Mouse (Mus musculus) midbrain, postnatal 0 days (tissue): ENCODE measurements around the gene Lix1l. TPM values are rescaled to one million over a fixed set of nuclear protein-coding genes. Genes with fewer than 3 reads are reported as not detected.

Experiments used
- ATAC-seq: fragments of 200-750 bp; cut with Nextera tagmentation; 2 replicates; pipeline ENCODE4 v1.8.0; 2017; ENCODE audit warnings: moderate number of reproducible peaks, mild to moderate bottlenecking, moderate TSS enrichment, moderate library complexity; ENCODE audit not compliant: low FRiP score
- DNase-seq: peaks from one replicate; pipeline ENCODE4 v3.0.0-alpha.2; 2015; ENCODE audit warnings: low spot score
- H3K27ac ChIP-seq: fragments of 300-500 bp; sonication (generic); 2 replicates; pipeline ENCODE4 v1.5.1; 2014; ENCODE audit warnings: low read depth, mild to moderate bottlenecking, low read length, mixed read lengths
- H3K27me3 ChIP-seq: fragments of 300-500 bp; sonication (generic); 2 replicates; pipeline ENCODE4 v1.6.1; 2014; ENCODE audit warnings: low read length, control low read depth, mixed read lengths; ENCODE audit not compliant: insufficient read depth
- H3K36me3 ChIP-seq: fragments of 300-500 bp; sonication (generic); 2 replicates; pipeline ENCODE4 v1.6.1; 2014; ENCODE audit warnings: low read length, control low read depth, mixed read lengths; ENCODE audit not compliant: insufficient read depth
- H3K4me1 ChIP-seq: fragments of 300-500 bp; sonication (generic); 2 replicates; pipeline ENCODE4 v1.6.1; 2014; ENCODE audit warnings: mild to moderate bottlenecking, control low read depth, antibody characterized with exemption, low read length, mixed read lengths; ENCODE audit not compliant: insufficient read depth
- H3K4me2 ChIP-seq: fragments of 300-500 bp; sonication (generic); 2 replicates; pipeline ENCODE4 v1.6.1; 2014; ENCODE audit warnings: low read depth, mild to moderate bottlenecking, low read length, mixed read lengths; ENCODE audit not compliant: poor library complexity, severe bottlenecking
- H3K4me3 ChIP-seq: fragments of 300-500 bp; sonication (generic); 2 replicates; pipeline ENCODE4 v1.5.1; 2014; ENCODE audit warnings: low read depth, mild to moderate bottlenecking, low read length, moderate library complexity
- H3K9ac ChIP-seq: fragments of 300-500 bp; sonication (generic); replicated peaks from 2 replicates; pipeline ENCODE4 v1.6.1; 2014; ENCODE audit warnings: mild to moderate bottlenecking, low read length, moderate library complexity, mixed read lengths; ENCODE audit not compliant: poor library complexity, severe bottlenecking
- H3K9me3 ChIP-seq: fragments of 300-500 bp; sonication (generic); 2 replicates; pipeline ENCODE4 v1.6.1; 2016; ENCODE audit warnings: low read length, control low read depth
- CTCF ChIP-seq: IDR thresholded peaks from 2 replicates; pipeline ENCODE4 v1.5.1; 2016; ENCODE audit warnings: antibody characterized with exemption, mild to moderate bottlenecking
- WGBS: fragments of 180-500 bp; shearing (Covaris S2); extraction: QIAGEN DNeasy Blood & Tissue Kit; methylation state at CpG from one replicate; pipeline ENCODE4 v1.1.7; 2014; 5-methylcytosine and 5-hydroxymethylcytosine counted together
- polyA plus RNA-seq: library from polyadenylated mRNA; unstranded; fragments of >200 nt; fragmentation: Nextera tagmentation; extraction: Ambion mirVana; gene quantifications from 2 replicates; pipeline ENCODE4 v1.2.1, GENCODE M21; 2015
- total RNA-seq: library from RNA; depleted of rRNA; stranded (reverse); fragments of >200 nt; gene quantifications from 2 replicates; pipeline ENCODE4 v1.2.3, GENCODE M21; 2014

The Lix1l gene
- total and polyA plus RNA-seq, 2 experiments from 2014 or later, result 3.2 to 52.9 TPM

- Histone ChIP-seq H3K4me2 (peak overlapping the region; percentile 83), H3K4me1 (peaks cover 12% of the 10 kb centered on the region; the same call in 1 of the 2 replicates), H3K4me3 (no peak overlapping the region), H3K27ac (peak overlapping the region; percentile 43; the same call in 1 of the 2 replicates), H3K9me3 (no peaks in the 10 kb centered on the region), H3K27me3 (no peaks in the 10 kb centered on the region), H3K9ac (no peak overlapping the region), H3K36me3 (peaks cover 14% of the 10 kb centered on the region)
- DNase-seq (no peak), ATAC-seq (no peak)
- 86% methylated on average over 15 of the region's 15 CpGs for WGBS
- TF ChIP-seq CTCF, result no peak
Observed at GRCm38 (mm10) chr3:96555999-96556614, 44.8 kb upstream of the Lix1l start.

DNA sequence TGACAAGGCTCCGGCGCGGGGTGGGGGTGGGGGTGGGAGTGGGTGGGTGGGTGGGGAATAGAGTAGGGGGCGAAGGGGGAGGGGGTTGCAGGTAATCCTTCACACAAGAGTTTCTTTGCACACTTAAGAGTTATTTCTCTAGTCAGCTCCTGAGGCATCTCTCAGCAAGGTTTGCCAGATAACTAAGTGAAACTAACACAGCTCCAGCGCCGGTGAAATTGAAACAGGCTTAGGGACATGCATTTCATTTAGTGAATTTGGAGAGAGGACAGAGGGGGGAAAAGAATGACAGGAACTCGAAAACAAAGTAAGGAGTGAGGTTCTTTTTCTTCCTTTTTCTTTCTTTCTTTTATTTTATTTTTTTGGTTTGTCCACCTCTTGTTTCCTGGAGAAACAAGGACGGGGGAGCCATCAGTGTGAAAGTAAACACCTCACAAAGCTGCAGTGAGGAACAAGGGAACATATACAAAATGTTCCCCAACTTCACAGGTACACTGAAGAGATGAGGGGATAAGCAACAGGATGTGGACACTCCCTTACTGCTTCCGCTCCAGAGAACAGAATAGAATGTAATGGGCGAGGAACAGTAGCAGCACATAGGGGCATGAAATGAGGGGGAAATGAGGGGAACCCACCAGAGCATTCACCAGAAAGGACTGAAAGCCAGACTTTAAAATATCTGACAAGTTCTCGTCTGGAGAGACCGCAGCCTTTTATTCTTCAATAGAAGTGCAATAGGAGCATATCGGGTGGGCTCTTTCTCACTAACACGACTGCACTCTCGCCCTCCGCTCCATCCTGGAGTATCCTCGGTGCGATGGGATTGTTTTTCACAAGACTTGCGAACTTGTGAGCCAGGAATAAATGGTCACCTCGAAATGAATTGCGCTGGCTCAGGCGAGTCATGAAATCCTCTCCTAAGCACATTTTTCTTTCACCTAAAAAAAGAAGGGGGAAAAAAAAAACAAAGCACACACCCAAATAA, 44.0 kb upstream of the Lix1l start:
- WGBS, result 5% methylated on average over 22 of the region's 22 CpGs
- peaks cover 14% of the 10 kb centered on the region; the same call in 1 of the 2 replicates for H3K4me1 ChIP-seq

DNA sequence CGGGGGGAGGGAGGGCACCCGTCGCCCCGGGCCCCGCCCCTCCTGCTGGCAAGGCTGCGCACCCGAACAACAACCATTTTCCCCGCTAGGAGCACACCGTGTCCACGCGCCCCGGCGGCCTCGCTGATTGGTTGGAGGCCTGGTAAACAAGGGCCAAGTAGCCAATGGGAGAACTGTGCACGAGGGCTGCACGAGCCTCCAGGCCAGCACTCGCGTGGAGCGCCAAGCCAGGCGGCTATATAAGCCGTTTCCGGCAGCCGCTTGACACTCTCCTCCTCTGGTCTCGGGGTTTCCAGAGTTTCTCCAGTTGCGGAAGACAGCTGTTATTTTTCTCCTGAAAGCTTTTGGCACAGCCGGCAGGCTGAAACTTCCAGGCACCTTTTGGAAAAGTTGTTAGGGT, 43.3 kb upstream of the Lix1l start, which contains the start of gene Txnip:
Gene Txnip, plus strand, starts transcription at position 264 of the 400 bp plus-strand sequence.
- peak within 1 kb of the TSS; percentile 75 for H3K9ac ChIP-seq
- no peaks in the 10 kb centered on the region for H3K9me3 ChIP-seq
- DNase-seq (peak; percentile 100), ATAC-seq (peak; percentile 98)
- under 1% methylated on average over 26 of the region's 26 CpGs for WGBS
- peak within 1 kb of the TSS; percentile 73 for H3K4me3 ChIP-seq
- H3K4me1 ChIP-seq, result peaks cover 14% of the 10 kb centered on the region; the same call in 1 of the 2 replicates
- H3K36me3 ChIP-seq, result peaks cover 17% of the 10 kb centered on the region
- H3K4me2 ChIP-seq, result peak within 1 kb of the TSS; percentile 83
- no peaks in the 10 kb centered on the region for H3K27me3 ChIP-seq
- H3K27ac ChIP-seq, result peak within 1 kb of the TSS; percentile 87
- TF ChIP-seq CTCF, result peak; percentile 68

More for the DNA sequence above, 44.0 kb upstream of the Lix1l start:
- H3K9ac ChIP-seq, result peak overlapping the region; percentile 68
- peak overlapping the region; percentile 87 for H3K27ac ChIP-seq
- H3K4me2 ChIP-seq, result peak overlapping the region; percentile 83
- H3K27me3 ChIP-seq, result no peaks in the 10 kb centered on the region
- peaks cover 17% of the 10 kb centered on the region for H3K36me3 ChIP-seq
- DNase-seq (peak; percentile 35), ATAC-seq (no peak)
- no peaks in the 10 kb centered on the region for H3K9me3 ChIP-seq
- peak overlapping the region; percentile 73 for H3K4me3 ChIP-seq
- TF ChIP-seq CTCF, result no peak

- H3K27ac ChIP-seq, result peak overlapping the region; percentile 87
- H3K4me3 ChIP-seq, result peak overlapping the region; percentile 73
- no peak for TF ChIP-seq CTCF
- ATAC-seq (peak; percentile 17; the same call in 1 of the 2 replicates), DNase-seq (no peak)
- no peaks in the 10 kb centered on the region for H3K27me3 ChIP-seq
- H3K4me2 ChIP-seq, result peak overlapping the region; percentile 83
- H3K9me3 ChIP-seq, result no peaks in the 10 kb centered on the region
- peaks cover 14% of the 10 kb centered on the region; the same call in 1 of the 2 replicates for H3K4me1 ChIP-seq
- WGBS, result under 1% methylated on average over 17 of the region's 17 CpGs
- H3K36me3 ChIP-seq, result peaks cover 17% of the 10 kb centered on the region
- peak overlapping the region; percentile 75 for H3K9ac ChIP-seq
Observed at GRCm38 (mm10) chr3:96558159-96558558, 42.8 kb upstream of the Lix1l start.

GRCm38 (mm10) chr3:96558668-96559196, 42.2 kb upstream of the Lix1l start:
- peak overlapping the region; percentile 75 for H3K9ac ChIP-seq
- TF ChIP-seq CTCF, result no peak
- ATAC-seq (no peak), DNase-seq (no peak)
- H3K36me3 ChIP-seq, result peaks cover 17% of the 10 kb centered on the region
- H3K9me3 ChIP-seq, result no peaks in the 10 kb centered on the region
- WGBS, result 36% methylated on average over 10 of the region's 10 CpGs
- H3K4me3 ChIP-seq, result peak overlapping the region; percentile 73
- peak overlapping the region; percentile 87 for H3K27ac ChIP-seq
- no peaks in the 10 kb centered on the region for H3K27me3 ChIP-seq
- peak overlapping the region; percentile 83 for H3K4me2 ChIP-seq
- H3K4me1 ChIP-seq, result peaks cover 14% of the 10 kb centered on the region; the same call in 1 of the 2 replicates
